Mouse (Mus musculus) olfactory bulb, adult 2 months (tissue): Measurements from ENCODE around the gene Kcnq1. TPM values are rescaled to one million over a fixed set of nuclear protein-coding genes. Genes with fewer than 3 reads are reported as not detected.

Source experiments
- H3K27ac ChIP-seq: fragments of 200-500 bp; 2 replicates; pipeline ENCODE4 v1.5.1; 2012; ENCODE audit warnings: low read depth, low read length; ENCODE audit not compliant: insufficient read depth
- H3K4me1 ChIP-seq: fragments of 200-500 bp; 2 replicates; pipeline ENCODE4 v1.6.1; 2012; ENCODE audit warnings: low read length; ENCODE audit not compliant: control insufficient read depth, insufficient read depth
- H3K4me3 ChIP-seq: fragments of 200-500 bp; 2 replicates; pipeline ENCODE4 v1.5.1; 2012; ENCODE audit warnings: mild to moderate bottlenecking, low read depth, low read length, moderate library complexity; ENCODE audit not compliant: insufficient read depth
- CTCF ChIP-seq: fragments of 200-500 bp; IDR thresholded peaks from 2 replicates; pipeline ENCODE4 v1.5.1; 2012; ENCODE audit warnings: low read depth, mild to moderate bottlenecking, low read length, moderate library complexity; ENCODE audit not compliant: insufficient read depth
- POLR2A ChIP-seq: fragments of 200-500 bp; IDR thresholded peaks from 2 replicates; pipeline ENCODE4 v1.6.1; 2012; ENCODE audit warnings: mild to moderate bottlenecking, low read depth, low read length, moderate library complexity; ENCODE audit not compliant: insufficient read depth
- whole genome bisulfite sequencing: fragments of 180-500 bp; shearing (Covaris S2); methylation state at CpG from one replicate; pipeline ENCODE4 v1.1.7; 2018; 5-methylcytosine and 5-hydroxymethylcytosine counted together
- polyA plus RNA-seq: library from polyadenylated mRNA; stranded (reverse); fragments of >200 nt; gene quantifications from 2 replicates; pipeline ENCODE4 v1.2.4, GENCODE M21; 2012; ENCODE audit warnings: low replicate concordance; ENCODE audit not compliant: missing spikeins, insufficient read depth, insufficient read length

Gene Kcnq1
- polyA plus RNA-seq, 1 experiment, result not detected

DNA sequence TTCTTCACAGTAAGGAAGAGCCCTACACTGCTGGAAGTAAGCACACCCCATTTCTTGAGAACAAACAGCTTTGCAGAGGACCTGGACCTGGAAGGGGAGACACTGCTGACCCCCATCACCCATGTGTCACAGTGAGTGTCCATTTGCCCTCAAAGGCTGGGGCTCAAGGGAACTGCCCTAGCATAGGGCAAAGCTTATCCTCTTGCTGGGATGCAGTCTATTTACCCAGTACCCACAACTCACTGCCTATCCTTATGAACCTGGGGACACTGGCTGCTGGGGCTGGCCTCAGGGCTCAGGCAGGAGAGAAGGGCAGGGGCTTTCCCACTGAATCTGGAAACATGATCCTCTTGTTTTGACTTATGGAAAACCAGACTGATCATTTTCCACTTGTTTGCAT, 155.1 kb downstream of the Kcnq1 start:
- Histone ChIP-seq H3K4me1 (peaks cover 7% of the 10 kb centered on the region), H3K4me3 (no peak overlapping the region), H3K27ac (no peak overlapping the region)
- TF ChIP-seq CTCF (no peak), POLR2A (no peak)

DNA sequence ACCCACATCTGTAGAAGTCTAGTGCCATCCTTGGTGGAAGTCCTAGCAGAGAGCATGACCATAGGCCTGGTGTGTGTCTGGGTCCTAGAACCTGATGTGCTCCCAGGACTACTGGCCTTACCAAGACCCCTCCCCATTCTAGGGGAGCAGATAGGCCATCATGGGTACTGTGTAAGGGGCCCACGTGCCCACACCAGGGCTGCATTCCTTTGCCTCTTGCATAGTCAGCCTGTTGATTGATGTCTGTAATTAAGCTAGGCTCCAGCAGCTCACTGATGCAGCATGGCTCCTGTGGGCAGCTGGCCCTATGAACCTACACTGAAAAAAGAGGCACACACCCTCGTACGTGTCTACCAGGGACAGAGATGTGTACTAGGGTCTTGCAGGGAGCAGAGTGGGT, 157.4 kb downstream of the Kcnq1 start:
- 78% methylated on average over 3 of the region's 3 CpGs for WGBS
- H3K4me1 ChIP-seq, result peaks cover 7% of the 10 kb centered on the region
- H3K4me3 ChIP-seq, result no peak overlapping the region
- TF ChIP-seq CTCF (no peak), POLR2A (no peak)
- no peak overlapping the region for H3K27ac ChIP-seq

DNA sequence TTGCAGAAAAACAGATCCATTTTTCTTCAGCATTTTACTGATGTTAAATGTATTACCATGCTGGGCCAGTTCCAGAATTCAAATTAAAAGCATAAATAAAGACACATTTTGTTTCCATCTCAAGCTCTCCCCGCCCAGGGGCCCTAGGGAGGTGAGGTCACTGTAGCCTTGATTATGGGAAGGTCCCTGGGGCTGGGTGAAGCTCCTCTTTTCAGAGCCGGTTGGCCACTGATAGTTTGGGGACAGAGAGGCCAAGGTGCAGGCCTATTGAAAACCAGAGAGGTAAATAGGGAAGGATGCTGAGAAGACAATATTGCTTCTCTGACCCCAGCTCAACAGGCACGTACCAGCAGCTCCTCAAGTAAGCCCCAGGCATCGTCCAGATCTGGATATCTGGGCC, 157.8 kb downstream of the Kcnq1 start:
- no peak for TF ChIP-seq CTCF
- peaks cover 7% of the 10 kb centered on the region for H3K4me1 ChIP-seq
- no peak overlapping the region for H3K27ac ChIP-seq
- H3K4me3 ChIP-seq, result no peak overlapping the region
- 89% methylated on average over 4 of the region's 4 CpGs for WGBS

DNA sequence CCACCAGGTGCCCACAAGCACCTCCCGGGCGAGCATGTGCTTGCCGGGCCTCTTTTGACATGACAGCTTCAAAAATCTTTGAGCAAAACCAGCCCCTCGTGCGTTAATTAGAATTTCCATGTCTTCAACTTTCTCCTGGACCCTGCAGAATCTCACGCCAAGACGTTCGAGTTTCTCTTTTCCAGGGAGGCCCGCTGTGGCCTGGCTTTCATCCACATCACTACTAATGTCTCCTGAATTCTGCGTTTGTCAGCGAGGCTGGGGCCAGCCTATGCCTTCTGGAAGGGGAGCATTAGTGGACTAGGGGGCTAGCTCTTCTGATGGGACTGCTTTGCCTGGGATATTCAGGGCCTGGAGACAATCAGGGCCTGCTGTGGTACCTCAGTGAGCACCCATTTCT, 159.2 kb downstream of the Kcnq1 start:
- Histone ChIP-seq H3K27ac (no peak overlapping the region), H3K4me1 (peaks cover 7% of the 10 kb centered on the region), H3K4me3 (no peak overlapping the region)
- WGBS, result 80% methylated on average over 11 of the region's 11 CpGs
- TF ChIP-seq POLR2A (no peak), CTCF (no peak)

DNA sequence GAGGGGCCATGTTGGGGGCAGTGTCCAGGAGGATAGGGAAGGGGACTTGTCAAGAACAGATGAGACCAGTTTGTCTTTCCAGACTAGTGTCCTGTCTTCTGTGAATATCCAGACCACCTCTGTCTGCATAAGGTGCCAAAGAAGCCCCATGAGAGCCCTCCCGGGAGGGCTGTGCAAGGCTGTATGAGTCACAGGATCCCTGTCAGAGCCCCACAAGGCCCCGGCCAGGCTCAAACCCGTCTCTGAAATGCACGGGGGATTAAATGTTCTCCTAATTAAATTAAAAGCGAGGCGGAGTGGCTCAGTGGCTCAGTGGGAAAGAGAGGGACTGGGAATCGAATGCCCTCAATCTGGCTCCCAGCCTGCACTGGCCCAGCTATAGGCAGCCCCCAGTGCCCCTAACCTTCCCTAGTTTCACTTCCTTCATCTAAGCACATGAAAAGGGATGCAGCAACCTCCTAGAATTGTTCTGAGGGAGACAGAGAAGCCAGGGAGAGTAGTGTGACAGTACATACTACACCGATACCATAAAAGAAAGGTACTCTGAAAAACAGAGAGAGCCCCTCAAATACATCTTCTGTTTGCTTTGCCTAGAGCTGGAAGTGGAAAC, 159.8 kb downstream of the Kcnq1 start:
- TF ChIP-seq POLR2A (no peak), CTCF (no peak)
- H3K4me1 ChIP-seq, result peaks cover 7% of the 10 kb centered on the region
- no peak overlapping the region for H3K4me3 ChIP-seq
- 45% methylated on average over 8 of the region's 8 CpGs for whole genome bisulfite sequencing
- no peak overlapping the region for H3K27ac ChIP-seq

DNA sequence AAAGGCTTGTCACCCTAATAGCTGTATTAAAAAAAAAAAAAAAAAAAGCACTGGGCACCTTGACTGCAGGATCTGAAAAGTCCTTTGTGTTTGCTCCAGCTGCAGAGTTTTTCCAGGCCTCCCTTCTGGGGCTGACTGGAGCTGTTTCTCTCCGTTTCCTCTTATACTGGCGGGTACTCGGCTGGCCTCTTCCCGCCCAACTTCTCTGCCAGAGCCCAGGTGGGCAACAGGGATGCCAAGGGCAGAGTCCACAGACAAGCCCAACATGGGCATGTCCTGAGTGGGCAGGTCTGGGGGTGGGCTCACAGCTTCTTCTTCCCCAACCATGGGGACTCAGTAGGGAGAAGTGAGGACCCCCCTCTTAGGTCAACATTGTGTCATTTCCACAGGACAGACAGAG, 167.6 kb downstream of the Kcnq1 start:
- TF ChIP-seq CTCF, result no peak
- no peak for TF ChIP-seq POLR2A
- 70% methylated on average over 4 of the region's 4 CpGs for WGBS
- Histone ChIP-seq H3K27ac (no peak overlapping the region), H3K4me3 (no peak overlapping the region), H3K4me1 (peaks cover 3% of the 10 kb centered on the region; the same call in 1 of the 2 replicates)

DNA sequence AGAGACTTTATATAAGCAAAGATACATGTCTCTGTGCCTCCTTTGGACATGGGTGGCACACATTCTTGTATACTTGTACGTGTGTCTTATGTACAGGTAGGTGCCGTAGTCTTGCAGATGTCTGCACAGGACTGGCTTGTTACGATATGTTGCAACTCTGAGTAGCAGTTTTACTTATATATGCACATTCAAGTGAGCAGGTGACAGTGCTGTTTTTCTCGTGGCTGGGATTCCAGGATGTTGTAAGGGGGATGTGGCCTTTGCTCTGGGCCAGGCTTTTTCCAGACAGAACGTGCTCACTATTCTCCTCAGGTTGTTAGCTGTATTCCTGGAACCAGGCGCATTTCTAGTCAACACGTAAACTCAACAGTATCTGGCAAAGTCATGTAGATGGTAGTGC, 168.9 kb downstream of the Kcnq1 start:
- 85% methylated on average over 7 of the region's 7 CpGs for WGBS
- no peak overlapping the region for H3K27ac ChIP-seq
- no peak overlapping the region for H3K4me3 ChIP-seq
- no peak for TF ChIP-seq POLR2A
- TF ChIP-seq CTCF, result no peak
- peaks cover 3% of the 10 kb centered on the region; the same call in 1 of the 2 replicates for H3K4me1 ChIP-seq

DNA sequence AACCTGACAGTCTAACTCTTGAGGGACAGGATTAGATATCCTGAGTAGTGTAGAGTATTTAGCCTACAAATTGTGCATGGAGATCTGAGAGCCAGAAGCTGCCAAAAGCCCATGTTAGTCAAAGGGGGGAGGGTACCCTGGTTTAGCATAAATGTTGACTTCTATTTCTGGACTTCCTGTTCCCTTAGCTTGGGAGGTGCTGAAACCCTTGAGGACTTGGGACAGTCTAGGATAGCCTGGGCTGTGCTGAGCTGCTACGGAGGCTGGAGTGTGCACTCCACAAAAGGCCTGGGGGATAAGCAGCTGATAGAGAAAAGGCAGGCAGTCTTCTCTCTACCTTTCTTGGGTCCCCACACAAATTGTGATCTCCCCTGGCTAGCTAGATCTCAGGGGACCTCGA, 177.5 kb downstream of the Kcnq1 start:
- no peak overlapping the region for H3K4me3 ChIP-seq
- WGBS, result 68% methylated on average over 2 of the region's 2 CpGs
- no peak for TF ChIP-seq CTCF
- no peak for TF ChIP-seq POLR2A
- peaks cover 5% of the 10 kb centered on the region for H3K4me1 ChIP-seq
- H3K27ac ChIP-seq, result no peak overlapping the region

DNA sequence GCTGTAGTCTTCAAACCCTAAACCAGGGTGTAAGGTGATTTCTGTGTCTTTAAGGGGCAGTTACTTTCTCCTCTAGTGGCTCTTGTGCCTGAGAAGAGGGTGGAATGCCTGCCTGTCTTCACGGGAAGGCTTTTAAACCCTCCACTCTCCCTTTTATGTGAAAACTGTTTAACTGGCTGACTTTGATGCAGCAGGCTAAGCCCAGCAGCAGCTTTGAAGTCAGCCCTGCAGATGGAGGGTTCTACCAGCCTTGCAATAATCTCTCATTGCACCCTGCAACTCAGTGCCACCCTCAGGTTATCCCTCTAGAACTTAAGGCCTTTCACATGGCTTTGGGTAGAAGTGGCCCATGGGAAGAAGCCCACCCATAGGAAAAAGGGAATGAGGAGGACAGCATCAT, 178.7 kb downstream of the Kcnq1 start:
- WGBS, result 50% methylated on average over 1 of the region's 1 CpGs

DNA sequence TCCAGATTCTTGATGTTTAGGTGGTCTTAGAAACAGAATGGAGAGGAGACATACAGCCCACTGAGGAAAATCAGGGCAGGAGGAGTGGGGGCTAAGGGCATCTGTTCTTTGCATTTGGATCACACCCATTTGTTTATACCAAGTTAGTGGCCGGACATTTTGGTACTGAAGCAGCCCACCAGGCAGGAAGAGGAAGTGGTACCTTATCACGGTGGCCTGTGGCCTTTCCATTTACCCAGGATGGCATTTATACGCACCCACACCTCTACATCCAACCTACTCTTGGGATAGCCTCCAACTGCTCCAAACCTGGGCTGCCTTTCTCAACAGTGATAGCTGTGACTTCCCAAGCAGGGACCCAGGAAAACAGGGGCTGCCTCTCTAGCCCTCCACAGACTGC, 179.3 kb downstream of the Kcnq1 start:
- Histone ChIP-seq H3K4me1 (peaks cover 11% of the 10 kb centered on the region), H3K4me3 (no peak overlapping the region), H3K27ac (no peak overlapping the region)
- WGBS, result 97% methylated on average over 3 of the region's 3 CpGs
- TF ChIP-seq POLR2A (no peak), CTCF (no peak)

More for the DNA sequence above, 178.7 kb downstream of the Kcnq1 start:
- peaks cover 11% of the 10 kb centered on the region for H3K4me1 ChIP-seq
- no peak overlapping the region for H3K4me3 ChIP-seq
- no peak overlapping the region for H3K27ac ChIP-seq
- TF ChIP-seq POLR2A (no peak), CTCF (no peak)
